Mouse (Mus musculus) embryonic fibroblast, embryonic 13.5 days (primary cell): ENCODE data around the gene Bloc1s5. TPM values are rescaled to one million over a fixed set of nuclear protein-coding genes. Genes with fewer than 3 reads are reported as not detected.

Experiments used
- H3K27ac ChIP-seq: 2 replicates; pipeline ENCODE4 v1.5.1; 2012; ENCODE audit warnings: low read length, control low read depth, inconsistent platforms; ENCODE audit not compliant: insufficient read depth
- H3K4me1 ChIP-seq: 2 replicates; pipeline ENCODE4 v1.6.1; 2011; ENCODE audit warnings: low read length; ENCODE audit not compliant: control insufficient read depth, insufficient read depth
- H3K4me3 ChIP-seq: 2 replicates; pipeline ENCODE4 v1.5.1; 2011; ENCODE audit warnings: mild to moderate bottlenecking, control low read depth, low read length; ENCODE audit not compliant: insufficient read depth
- CTCF ChIP-seq: IDR thresholded peaks from 2 replicates; pipeline ENCODE4 v1.5.1; 2011; ENCODE audit warnings: mild to moderate bottlenecking, control low read depth, low read length, moderate library complexity, borderline replicate concordance; ENCODE audit not compliant: insufficient read depth
- POLR2A ChIP-seq: IDR thresholded peaks from 2 replicates; pipeline ENCODE4 v1.6.1; 2011; ENCODE audit warnings: low read depth, mild to moderate bottlenecking, control low read depth, low read length, moderate library complexity
- polyA plus RNA-seq: library from polyadenylated mRNA; stranded (reverse); fragments of >200 nt; gene quantifications from 2 replicates; pipeline ENCODE4 v1.2.4, GENCODE M21; 2011; ENCODE audit warnings: low read depth; ENCODE audit not compliant: missing spikeins, insufficient read length

Gene Bloc1s5
- polyA plus RNA-seq, 1 experiment, result 6.7 TPM

DNA sequence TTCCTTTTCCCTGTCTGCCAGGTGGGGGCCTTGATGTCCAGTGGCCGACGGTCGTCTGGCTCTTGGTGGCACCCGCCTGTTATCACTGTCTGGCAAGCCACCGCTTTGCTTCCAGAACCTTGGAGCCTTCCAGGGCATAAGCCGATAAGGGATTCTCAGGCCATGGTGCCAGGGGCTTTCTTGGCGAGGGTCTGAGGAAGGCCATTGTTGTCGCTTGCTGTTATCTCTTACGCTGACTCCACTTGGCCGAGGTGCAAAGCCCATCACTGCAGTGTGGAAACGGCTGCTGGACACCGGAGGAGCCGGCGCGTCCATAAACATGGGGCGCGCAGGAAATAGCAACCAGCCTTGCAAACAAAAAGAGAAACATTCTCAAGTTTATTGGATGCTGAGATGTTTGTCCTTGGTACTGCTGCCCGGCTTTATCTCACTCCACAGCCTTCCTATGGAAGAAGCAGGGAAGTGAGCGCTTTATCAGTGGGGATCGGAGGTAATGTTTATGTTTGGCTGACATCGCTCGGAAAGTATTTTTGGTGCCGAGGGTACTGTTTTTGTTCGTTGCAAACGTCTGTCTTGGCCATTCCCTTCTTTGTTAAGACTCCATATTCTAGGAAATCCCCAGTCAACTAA, 54.8 kb downstream of the Bloc1s5 start:
- H3K27ac ChIP-seq, result no peak overlapping the region
- no peak for TF ChIP-seq CTCF
- TF ChIP-seq POLR2A, result no peak
- no peaks in the 10 kb centered on the region for H3K4me1 ChIP-seq
- no peak overlapping the region for H3K4me3 ChIP-seq

DNA sequence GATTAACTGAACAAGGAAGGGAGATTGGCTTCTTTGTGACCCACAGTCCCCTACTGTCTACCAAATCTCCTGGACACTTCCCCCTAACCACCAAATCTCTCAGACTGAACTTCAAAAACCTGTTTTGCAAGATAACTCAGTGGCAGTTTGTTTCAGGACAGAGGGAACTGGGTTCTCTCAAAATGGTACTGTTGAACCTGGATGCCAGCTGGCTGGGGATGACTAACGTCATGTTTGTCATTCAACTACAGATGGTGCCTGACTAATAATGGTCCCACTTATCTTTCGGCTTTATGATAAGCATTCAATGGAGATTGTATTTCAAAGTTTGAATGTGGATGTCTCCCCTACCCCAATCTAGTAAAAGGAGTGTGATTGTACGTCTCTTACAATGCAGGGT, 60.2 kb downstream of the Bloc1s5 start:
- Histone ChIP-seq H3K4me1 (no peaks in the 10 kb centered on the region), H3K4me3 (no peak overlapping the region), H3K27ac (no peak overlapping the region)
- TF ChIP-seq CTCF (no peak), POLR2A (no peak)

DNA sequence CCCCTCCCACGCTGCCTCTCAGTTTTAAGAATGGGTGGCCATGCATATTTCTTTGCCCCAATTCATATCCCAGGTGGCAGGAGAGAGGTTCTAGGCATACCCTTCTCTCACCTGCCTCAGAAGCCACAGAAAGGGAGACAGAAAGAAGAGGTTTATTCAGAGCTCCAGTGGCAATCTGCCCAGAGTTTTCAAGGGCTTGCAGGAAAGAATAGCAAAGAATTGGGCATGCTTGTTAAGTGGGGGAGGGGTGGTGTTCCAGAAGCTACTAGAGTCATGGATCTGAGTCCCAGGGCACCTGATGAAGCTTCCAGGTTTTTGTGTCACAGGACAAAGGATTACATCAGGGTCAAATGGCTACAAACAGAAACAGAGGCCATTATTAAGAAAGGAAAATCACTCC, 61.6 kb downstream of the Bloc1s5 start:
- no peaks in the 10 kb centered on the region for H3K4me1 ChIP-seq
- H3K4me3 ChIP-seq, result no peak overlapping the region
- TF ChIP-seq CTCF (no peak), POLR2A (no peak)
- H3K27ac ChIP-seq, result no peak overlapping the region

DNA sequence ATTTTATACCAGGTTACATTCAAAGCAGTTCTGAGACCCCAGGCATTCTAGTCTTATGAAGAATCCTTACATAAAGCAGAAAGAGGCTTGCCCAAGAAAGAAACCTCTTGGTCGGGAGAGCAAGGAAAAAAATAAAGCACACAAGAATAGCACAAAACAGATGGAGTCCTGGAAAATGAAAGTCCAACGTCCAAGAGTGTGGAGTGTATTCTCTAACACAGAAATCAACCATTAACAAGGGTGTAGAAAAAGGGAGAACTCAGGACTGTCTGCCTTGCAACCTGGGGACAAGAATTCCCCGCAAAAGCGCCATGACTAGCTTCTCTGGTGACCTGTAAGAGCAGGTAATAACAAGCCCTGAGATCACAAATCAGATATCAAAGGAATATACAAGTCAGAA, 69.7 kb downstream of the Bloc1s5 start:
- H3K27ac ChIP-seq, result no peak overlapping the region
- no peaks in the 10 kb centered on the region for H3K4me1 ChIP-seq
- TF ChIP-seq POLR2A, result no peak
- no peak for TF ChIP-seq CTCF
- H3K4me3 ChIP-seq, result no peak overlapping the region

DNA sequence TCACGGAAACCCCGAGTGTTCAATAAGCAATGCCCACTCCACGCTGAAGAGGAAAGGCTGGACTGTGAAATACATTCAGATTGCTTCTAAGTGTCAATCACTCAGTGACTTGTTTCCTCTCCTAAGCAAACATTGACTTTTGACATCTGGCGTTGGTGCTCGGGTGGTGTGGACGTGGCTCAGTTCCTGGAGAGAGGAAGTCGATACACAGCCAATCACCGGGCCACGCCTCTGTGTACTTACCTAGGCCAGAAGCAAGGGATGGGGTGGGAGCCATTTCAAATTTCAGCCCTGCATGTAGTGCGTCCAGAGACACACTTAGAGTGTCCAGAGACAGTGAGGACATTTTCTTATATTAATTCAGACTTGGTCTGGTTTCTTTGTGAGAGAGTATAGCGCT, 80.3 kb downstream of the Bloc1s5 start:
- Histone ChIP-seq H3K4me3 (no peak overlapping the region), H3K27ac (no peak overlapping the region), H3K4me1 (no peaks in the 10 kb centered on the region)
- TF ChIP-seq CTCF (no peak), POLR2A (no peak)

DNA sequence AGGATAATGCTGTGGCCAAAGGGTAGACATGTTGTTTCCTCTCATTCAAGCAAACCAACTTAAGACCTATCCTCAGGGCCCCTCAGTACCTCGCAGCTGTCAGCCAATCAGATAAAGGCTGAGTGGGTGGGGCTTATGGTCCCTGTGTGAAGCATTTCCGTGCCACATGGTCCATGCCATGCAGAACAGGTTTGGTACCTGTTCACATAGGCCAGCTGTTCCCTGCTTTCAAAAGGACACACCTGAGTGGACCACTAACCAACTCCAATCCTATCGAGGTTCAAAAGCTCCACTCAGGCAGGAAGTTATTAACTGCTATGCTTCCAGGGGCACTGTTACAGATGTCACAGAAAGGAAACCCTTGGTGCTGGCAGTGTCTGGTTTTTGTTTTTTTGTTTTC, 80.7 kb downstream of the Bloc1s5 start:
- H3K4me1 ChIP-seq, result no peaks in the 10 kb centered on the region
- H3K27ac ChIP-seq, result no peak overlapping the region
- H3K4me3 ChIP-seq, result no peak overlapping the region
- no peak for TF ChIP-seq POLR2A
- no peak for TF ChIP-seq CTCF

DNA sequence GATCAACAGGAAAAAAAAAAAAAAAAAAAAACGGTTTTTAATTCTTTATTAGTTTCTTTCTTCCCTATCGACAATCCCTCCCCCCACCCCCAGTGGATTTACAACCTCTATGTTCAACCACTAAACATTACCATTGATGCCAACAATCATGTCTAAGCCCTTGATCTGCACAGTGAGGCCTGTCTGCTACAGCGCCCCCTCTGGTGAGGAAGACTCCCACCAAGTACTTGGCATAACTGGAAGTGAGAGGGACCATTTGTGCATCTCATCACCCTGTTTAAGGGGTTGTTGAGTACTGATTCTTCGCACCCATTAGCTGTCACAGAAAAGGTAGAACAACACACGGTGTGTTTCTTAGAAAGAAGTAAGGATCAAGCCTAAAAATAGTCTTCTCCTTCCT, 86.2 kb downstream of the Bloc1s5 start:
- no peak overlapping the region for H3K4me3 ChIP-seq
- H3K27ac ChIP-seq, result no peak overlapping the region
- H3K4me1 ChIP-seq, result no peaks in the 10 kb centered on the region
- TF ChIP-seq POLR2A (no peak), CTCF (no peak)

DNA sequence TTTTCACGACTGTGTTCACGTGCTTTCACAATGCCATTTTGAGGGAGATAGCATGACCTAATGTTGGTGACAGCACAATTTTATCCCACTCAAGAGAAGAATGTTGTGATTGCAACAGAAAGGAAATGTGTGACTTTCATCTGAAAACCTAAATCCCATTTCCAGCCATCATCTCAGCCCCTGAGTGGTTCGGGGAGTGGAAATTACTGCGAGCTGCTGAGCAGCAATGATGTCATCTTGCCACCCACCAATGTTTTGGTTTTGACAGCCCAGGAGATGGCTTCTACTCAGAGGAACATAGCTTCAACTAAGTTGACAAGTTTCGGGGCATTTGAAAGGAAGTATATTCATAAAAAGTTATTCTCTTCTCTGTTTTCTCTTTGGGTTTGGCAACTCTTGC, 87.2 kb downstream of the Bloc1s5 start:
- H3K4me3 ChIP-seq, result no peak overlapping the region
- no peak for TF ChIP-seq POLR2A
- no peak for TF ChIP-seq CTCF
- H3K4me1 ChIP-seq, result no peaks in the 10 kb centered on the region
- no peak overlapping the region for H3K27ac ChIP-seq

DNA sequence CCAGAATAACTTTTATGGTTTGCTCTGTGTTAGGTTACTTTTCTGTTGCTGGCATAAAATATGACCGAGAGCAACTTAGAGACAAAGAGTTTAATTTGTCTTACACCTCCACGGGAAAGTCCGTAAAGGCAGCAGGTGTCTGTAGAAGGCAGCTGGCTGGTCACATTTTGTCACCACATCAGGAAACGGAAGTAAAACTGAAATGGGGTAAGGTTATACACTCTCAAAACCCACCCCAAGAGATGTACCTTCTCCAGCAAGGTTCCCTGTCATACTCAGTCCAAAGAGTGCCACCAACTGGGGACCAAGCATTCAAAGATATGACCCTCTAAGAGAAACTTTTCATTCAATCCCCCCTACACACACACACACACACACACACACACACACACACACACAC, 88.2 kb downstream of the Bloc1s5 start:
- no peak overlapping the region for H3K4me3 ChIP-seq
- H3K27ac ChIP-seq, result no peak overlapping the region
- H3K4me1 ChIP-seq, result no peaks in the 10 kb centered on the region
- TF ChIP-seq CTCF (no peak), POLR2A (no peak)

DNA sequence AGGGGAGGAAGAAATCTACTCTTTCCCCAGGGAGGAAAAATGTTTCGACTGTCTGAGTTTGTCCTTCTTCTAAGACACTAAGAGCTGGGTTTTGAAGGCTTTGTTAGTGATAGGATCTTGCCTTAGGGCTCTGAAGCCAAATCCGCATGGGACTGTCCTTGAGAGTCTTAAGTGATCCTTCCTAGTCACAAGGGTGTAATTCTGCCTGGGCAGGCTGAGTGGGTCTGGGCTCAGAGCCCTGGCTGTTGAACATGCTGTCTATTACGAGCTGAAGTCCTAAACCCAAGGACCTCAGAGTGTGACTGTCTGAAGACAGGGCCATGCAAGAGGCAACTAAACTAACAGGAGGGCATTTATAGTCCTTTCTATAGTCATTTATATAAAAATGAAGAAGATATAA, 89.4 kb downstream of the Bloc1s5 start:
- Histone ChIP-seq H3K27ac (no peak overlapping the region), H3K4me3 (no peak overlapping the region), H3K4me1 (no peaks in the 10 kb centered on the region)
- TF ChIP-seq CTCF (no peak), POLR2A (no peak)
